Mouse (Mus musculus) heart, postnatal 0 days (tissue): ENCODE measurements around the gene Csrp3. TPM values are rescaled to one million over a fixed set of nuclear protein-coding genes. Genes with fewer than 3 reads are reported as not detected.

Experiments
- ATAC-seq: fragments of 200-750 bp; cut with Nextera tagmentation; 2 replicates; pipeline ENCODE4 v1.8.0; 2017; ENCODE audit warnings: low read depth, moderate number of reproducible peaks, moderate library complexity; ENCODE audit not compliant: insufficient read depth
- DNase-seq: peaks from one replicate; pipeline ENCODE4 v3.0.0-alpha.2; 2016; ENCODE audit warnings: low spot score
- H3K27ac ChIP-seq: fragments of 300-500 bp; sonication (generic); 2 replicates; pipeline ENCODE4 v1.5.1; 2014; ENCODE audit warnings: low read depth, mild to moderate bottlenecking
- H3K27me3 ChIP-seq: fragments of 300-500 bp; sonication (generic); 2 replicates; pipeline ENCODE4 v1.6.1; 2014; ENCODE audit warnings: low read length, mixed read lengths; ENCODE audit not compliant: control insufficient read depth, insufficient read depth
- H3K36me3 ChIP-seq: fragments of 300-500 bp; sonication (generic); replicated peaks from 2 replicates; pipeline ENCODE4 v1.6.1; 2014; ENCODE audit warnings: low read length, mixed read lengths; ENCODE audit not compliant: control insufficient read depth, insufficient read depth
- H3K4me1 ChIP-seq: fragments of 300-500 bp; sonication (generic); 2 replicates; pipeline ENCODE4 v1.6.1; 2014; ENCODE audit warnings: antibody characterized with exemption; ENCODE audit not compliant: control insufficient read depth, insufficient read depth
- H3K4me2 ChIP-seq: fragments of 300-500 bp; sonication (generic); 2 replicates; pipeline ENCODE4 v1.6.1; 2014; ENCODE audit warnings: low read depth, mild to moderate bottlenecking, low read length, moderate library complexity
- H3K4me3 ChIP-seq: fragments of 300-500 bp; sonication (generic); 2 replicates; pipeline ENCODE4 v1.5.1; 2014; ENCODE audit warnings: low read depth, low read length
- H3K9ac ChIP-seq: fragments of 300-500 bp; sonication (generic); replicated peaks from 2 replicates; pipeline ENCODE4 v1.6.1; 2014; ENCODE audit warnings: low read depth, low read length, mixed read lengths
- H3K9me3 ChIP-seq: fragments of 300-500 bp; sonication (generic); replicated peaks from 2 replicates; pipeline ENCODE4 v1.6.1; 2016; ENCODE audit warnings: low read length; ENCODE audit not compliant: control insufficient read depth
- CTCF ChIP-seq: IDR thresholded peaks from 2 replicates; pipeline ENCODE4 v1.5.1; 2016; ENCODE audit warnings: antibody characterized with exemption, control low read depth, low read depth
- EP300 ChIP-seq: IDR thresholded peaks from 2 replicates; pipeline ENCODE4 v1.6.1; 2016; ENCODE audit warnings: antibody characterized with exemption, low read depth
- WGBS: fragments of 180-500 bp; shearing (Covaris S2); extraction: QIAGEN DNeasy Blood & Tissue Kit; methylation state at CpG from one replicate; pipeline ENCODE4 v1.1.7; 2014; 5-methylcytosine and 5-hydroxymethylcytosine counted together
- polyA plus RNA-seq: library from polyadenylated mRNA; unstranded; fragments of >200 nt; fragmentation: Nextera tagmentation; extraction: Ambion mirVana; gene quantifications from 2 replicates; pipeline ENCODE4 v1.2.1, GENCODE M21; 2015
- total RNA-seq: library from RNA; depleted of rRNA; stranded (reverse); fragments of >200 nt; gene quantifications from 2 replicates; pipeline ENCODE4 v1.2.3, GENCODE M21; 2014; ENCODE audit warnings: low replicate concordance

The Csrp3 gene
- total and polyA plus RNA-seq, 2 experiments from 2014 or later = 1,464 to 1,928 TPM

GRCm38 (mm10) chr7:48810652-48811051 is 37.2 kb downstream of the Csrp3 start:
- no peak for ATAC-seq

GRCm38 (mm10) chr7:48806587-48806986 is 41.2 kb downstream of the Csrp3 start:
- Histone ChIP-seq H3K9ac (no peak overlapping the region), H3K9me3 (no peaks in the 10 kb centered on the region), H3K27me3 (no peaks in the 10 kb centered on the region), H3K4me2 (no peak overlapping the region), H3K27ac (no peak overlapping the region), H3K4me3 (no peak overlapping the region), H3K36me3 (peaks cover 48% of the 10 kb centered on the region), H3K4me1 (no peaks in the 10 kb centered on the region)
- WGBS = 84% methylated on average over 4 of the region's 4 CpGs
- DNase-seq (no peak), ATAC-seq (no peak)
- TF ChIP-seq CTCF (0 out of 2 replicates have a peak, but pooled peaks have one; percentile 1), EP300 (no peak)

More at GRCm38 (mm10) chr7:48810652-48811051, 37.2 kb downstream of the Csrp3 start:
- no peak for TF ChIP-seq CTCF
- TF ChIP-seq EP300 = no peak
- Histone ChIP-seq H3K27me3 (no peaks in the 10 kb centered on the region), H3K9ac (no peak overlapping the region), H3K27ac (no peak overlapping the region), H3K4me2 (no peak overlapping the region), H3K4me1 (no peaks in the 10 kb centered on the region), H3K4me3 (no peak overlapping the region), H3K9me3 (no peaks in the 10 kb centered on the region), H3K36me3 (peaks cover 35% of the 10 kb centered on the region)
- DNase-seq = no peak
- WGBS = 96% methylated on average over 1 of the region's 1 CpGs

DNA sequence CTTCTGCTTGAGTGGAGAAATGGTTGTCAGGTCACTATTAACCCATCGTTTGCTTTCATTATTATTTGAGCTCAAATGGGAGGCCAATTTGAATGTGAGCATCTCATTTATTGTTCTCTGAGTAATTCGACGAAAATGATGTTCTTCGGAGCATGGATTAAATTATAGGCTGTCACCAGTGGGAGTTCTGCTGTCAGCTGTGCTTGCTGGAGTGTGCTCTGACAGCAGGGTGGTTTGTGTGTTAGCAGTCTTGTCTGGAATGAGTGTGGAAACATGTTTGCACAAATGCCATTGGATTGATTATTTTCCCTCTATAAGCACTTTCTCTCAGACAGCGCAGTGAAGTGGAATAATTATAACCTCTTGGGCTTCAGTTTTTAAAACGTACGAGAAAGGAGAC is 44.5 kb downstream of the Csrp3 start:
- no peak for ATAC-seq
- Histone ChIP-seq H3K4me2 (no peak overlapping the region), H3K36me3 (peaks cover 58% of the 10 kb centered on the region), H3K4me3 (no peak overlapping the region), H3K9me3 (no peaks in the 10 kb centered on the region), H3K9ac (no peak overlapping the region), H3K27ac (no peak overlapping the region), H3K4me1 (no peaks in the 10 kb centered on the region), H3K27me3 (no peaks in the 10 kb centered on the region)
- DNase-seq = no peak
- 91% methylated on average over 7 of the region's 7 CpGs for WGBS
- TF ChIP-seq EP300 = no peak
- TF ChIP-seq CTCF = no peak

DNA sequence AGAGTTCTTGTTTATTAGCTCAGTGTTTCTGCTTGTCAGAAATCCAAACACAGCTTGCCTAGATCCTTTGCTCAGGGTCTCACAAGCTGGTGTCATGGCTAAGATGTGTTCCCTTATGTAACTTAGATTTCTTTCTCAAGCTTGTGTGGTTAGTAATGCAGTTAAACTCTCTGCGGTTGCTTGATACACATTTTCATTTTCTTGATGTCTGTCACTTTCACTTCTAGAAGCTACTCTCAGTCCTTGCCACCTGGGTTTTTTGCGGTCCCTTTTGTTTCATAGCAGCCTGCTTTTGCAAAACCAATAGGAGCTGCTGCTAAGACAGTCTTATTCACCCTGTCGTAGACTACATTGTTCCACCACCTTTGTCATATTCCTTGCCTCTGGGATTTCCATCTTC is 52.7 kb downstream of the Csrp3 start:
- H3K9me3 ChIP-seq = no peaks in the 10 kb centered on the region
- TF ChIP-seq EP300 = no peak
- TF ChIP-seq CTCF = no peak
- no peaks in the 10 kb centered on the region for H3K27me3 ChIP-seq
- peaks cover 17% of the 10 kb centered on the region; the same call in 1 of the 2 replicates for H3K36me3 ChIP-seq
- H3K4me3 ChIP-seq = no peak overlapping the region
- DNase-seq (no peak), ATAC-seq (no peak)
- H3K4me2 ChIP-seq = no peak overlapping the region
- H3K4me1 ChIP-seq = 0 out of 2 replicates have a peak, but pooled peaks cover 8% of the 10 kb centered on the region
- no peak overlapping the region for H3K27ac ChIP-seq
- H3K9ac ChIP-seq = no peak overlapping the region
- 86% methylated on average over 3 of the region's 3 CpGs for WGBS

GRCm38 (mm10) chr7:48791412-48791811 is 56.4 kb downstream of the Csrp3 start:
- Histone ChIP-seq H3K4me2 (no peak overlapping the region), H3K4me3 (no peak overlapping the region), H3K9me3 (no peaks in the 10 kb centered on the region), H3K4me1 (peaks cover 18% of the 10 kb centered on the region; the same call in 1 of the 2 replicates), H3K27me3 (no peaks in the 10 kb centered on the region), H3K9ac (no peak overlapping the region), H3K36me3 (peaks cover 4% of the 10 kb centered on the region; the same call in 1 of the 2 replicates), H3K27ac (no peak overlapping the region)
- WGBS = 78% methylated on average over 3 of the region's 3 CpGs
- TF ChIP-seq EP300 = no peak
- TF ChIP-seq CTCF = no peak
- DNase-seq (no peak), ATAC-seq (no peak)

DNA sequence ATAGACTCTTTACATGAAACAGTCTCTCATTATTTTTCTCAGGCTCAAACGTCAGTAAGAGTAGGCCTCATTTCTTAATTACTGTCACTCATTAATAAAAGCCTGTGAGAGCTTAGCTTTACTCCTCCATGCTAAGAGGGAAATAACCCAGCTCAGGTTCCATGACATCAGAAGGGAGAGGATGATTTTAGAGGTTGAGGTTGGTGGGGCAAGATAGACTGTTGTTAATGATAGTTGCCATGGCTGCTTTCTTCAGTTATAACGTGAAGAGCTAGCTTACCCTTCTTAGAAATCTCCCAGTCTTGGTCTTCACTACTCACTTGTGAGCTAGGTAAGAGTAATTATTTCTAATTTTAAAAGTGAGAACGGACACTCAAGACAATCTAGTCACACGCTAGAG is 57.7 kb downstream of the Csrp3 start:
- DNase-seq = no peak
- no peak overlapping the region for H3K4me3 ChIP-seq
- no peaks in the 10 kb centered on the region for H3K9me3 ChIP-seq
- no peak overlapping the region for H3K27ac ChIP-seq
- no peak overlapping the region for H3K9ac ChIP-seq
- TF ChIP-seq EP300 (no peak), CTCF (no peak)
- no peaks in the 10 kb centered on the region for H3K27me3 ChIP-seq
- WGBS = 61% methylated on average over 4 of the region's 4 CpGs
- H3K4me1 ChIP-seq = peaks cover 18% of the 10 kb centered on the region; the same call in 1 of the 2 replicates
- ATAC-seq = no peak
- no peak overlapping the region for H3K4me2 ChIP-seq
- H3K36me3 ChIP-seq = no peaks in the 10 kb centered on the region
